Mouse (Mus musculus) heart, embryonic 14.5 days (tissue): ENCODE results near the gene Cwc27. TPM values are rescaled to one million over a fixed set of nuclear protein-coding genes. Genes with fewer than 3 reads are reported as not detected.

Experiments used
- ATAC-seq: fragments of 200-750 bp; cut with Nextera tagmentation; 2 replicates; pipeline ENCODE4 v1.8.0; 2017; ENCODE audit warnings: low read depth, moderate TSS enrichment; ENCODE audit not compliant: insufficient number of reproducible peaks, insufficient read depth, low FRiP score
- H3K27ac ChIP-seq, 2 experiments: fragments of 200-500 bp in 1 of 2; fragments of 300-500 bp in 1 of 2; sonication (generic) in 1 of 2; replicated peaks in 1 of 2; 2 replicates each; pipeline ENCODE4 v1.5.1; 2012 to 2014; ENCODE audit warnings: low read depth in 2 of 2, low read length in 2 of 2, control low read depth in 1 of 2, mild to moderate bottlenecking in 1 of 2, mixed read lengths in 1 of 2; ENCODE audit not compliant: control insufficient read depth in 1 of 2, insufficient read depth in 1 of 2
- H3K27me3 ChIP-seq: fragments of 300-500 bp; sonication (generic); 2 replicates; pipeline ENCODE4 v1.6.1; 2014; ENCODE audit warnings: mild to moderate bottlenecking, low read length, control low read depth; ENCODE audit not compliant: control insufficient read depth, insufficient read depth
- H3K36me3 ChIP-seq: fragments of 300-500 bp; sonication (generic); 2 replicates; pipeline ENCODE4 v1.6.1; 2014; ENCODE audit warnings: mild to moderate bottlenecking, control low read depth, low read length, mixed read lengths; ENCODE audit not compliant: control insufficient read depth, insufficient read depth
- H3K4me1 ChIP-seq, 2 experiments: fragments of 200-500 bp in 1 of 2; fragments of 300-500 bp in 1 of 2; sonication (generic) in 1 of 2; 2 replicates each; pipeline ENCODE4 v1.6.1; 2012 to 2014; ENCODE audit warnings: low read length in 2 of 2, control low read depth in 1 of 2, mixed read lengths in 1 of 2; ENCODE audit not compliant: control insufficient read depth in 2 of 2, insufficient read depth in 2 of 2
- H3K4me2 ChIP-seq: fragments of 300-500 bp; sonication (generic); 2 replicates; pipeline ENCODE4 v1.6.1; 2014; ENCODE audit warnings: mild to moderate bottlenecking, low read length
- H3K4me3 ChIP-seq, 2 experiments: fragments of 200-500 bp in 1 of 2; fragments of 300-500 bp in 1 of 2; sonication (generic) in 1 of 2; 2 replicates each; pipeline ENCODE4 v1.5.1; 2012 to 2014; ENCODE audit warnings: low read length in 2 of 2, mild to moderate bottlenecking in 2 of 2, control low read depth in 1 of 2, low read depth in 1 of 2, moderate library complexity in 1 of 2; ENCODE audit not compliant: control insufficient read depth in 1 of 2, insufficient read depth in 1 of 2
- H3K9ac ChIP-seq: fragments of 300-500 bp; sonication (generic); 2 replicates; pipeline ENCODE4 v1.6.1; 2014; ENCODE audit warnings: mild to moderate bottlenecking, low read length
- H3K9me3 ChIP-seq: fragments of 300-500 bp; sonication (generic); 2 replicates; pipeline ENCODE4 v1.6.1; 2016; ENCODE audit warnings: low read length, control low read depth; ENCODE audit not compliant: control insufficient read depth
- WGBS: fragments of 180-500 bp; shearing (Covaris S2); extraction: QIAGEN DNeasy Blood & Tissue Kit; methylation state at CpG from one replicate; pipeline ENCODE4 v1.1.7; 2014; 5-methylcytosine and 5-hydroxymethylcytosine counted together
- polyA plus RNA-seq: library from polyadenylated mRNA; unstranded; fragments of >200 nt; fragmentation: Nextera tagmentation; extraction: Ambion mirVana; gene quantifications from 2 replicates; pipeline ENCODE4 v1.2.1, GENCODE M21; 2014

Cwc27 gene
- polyA plus RNA-seq, 1 experiment from 2014 or later: 22.6 TPM

DNA sequence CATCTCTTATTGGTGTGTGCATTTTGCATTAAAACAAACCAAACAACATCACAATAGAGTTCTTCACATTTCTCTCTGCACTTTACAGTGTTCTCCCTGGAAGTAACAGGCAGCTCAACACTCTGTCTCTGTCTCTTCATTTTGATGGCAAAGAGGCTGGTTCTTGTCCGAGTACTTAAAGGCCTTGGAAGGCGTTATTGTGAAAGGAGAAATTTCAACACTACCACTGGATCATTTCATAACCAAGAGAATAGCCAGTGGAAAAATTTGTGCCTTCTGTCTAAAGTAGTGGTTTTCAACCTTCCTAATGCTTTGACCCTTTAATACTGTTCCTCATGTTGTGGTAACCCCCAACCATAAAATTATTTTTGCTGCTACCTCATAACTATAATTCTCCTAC lies 211.8 kb downstream of the Cwc27 start:
- Histone ChIP-seq H3K27ac (no peak overlapping the region), H3K9ac (no peak overlapping the region), H3K4me1 (peaks cover 0 to 5% of the 10 kb centered on the region in 2 experiments; a peak in 2 of 4 replicates), H3K4me3 (no peak overlapping the region), H3K36me3 (no peaks in the 10 kb centered on the region), H3K4me2 (no peak overlapping the region), H3K27me3 (no peaks in the 10 kb centered on the region), H3K9me3 (no peaks in the 10 kb centered on the region)
- 69% methylated on average over 2 of the region's 2 CpGs for WGBS
- no peak for ATAC-seq

DNA sequence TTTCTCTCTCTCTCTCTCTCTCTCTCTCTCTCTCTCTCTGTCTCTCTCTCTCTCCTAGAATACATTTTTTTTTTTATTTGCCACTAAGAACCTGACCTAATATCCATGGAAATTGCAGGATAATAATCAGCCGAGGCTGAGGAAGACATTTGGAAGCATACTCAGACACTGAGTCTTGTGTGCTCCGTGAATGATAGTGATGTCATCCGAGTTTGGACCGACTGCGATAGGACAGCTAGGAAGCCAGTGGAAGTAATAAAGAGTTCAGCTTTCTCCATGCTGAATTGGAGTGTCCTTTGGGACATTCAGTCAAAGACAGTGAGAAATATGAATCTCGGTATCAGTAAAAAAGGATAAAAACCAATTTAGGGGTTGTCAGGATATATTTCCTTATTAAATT lies 214.7 kb downstream of the Cwc27 start:
- ATAC-seq: no peak
- 79% methylated on average over 6 of the region's 6 CpGs for WGBS
- peaks cover 0 to 5% of the 10 kb centered on the region in 2 experiments; a peak in 2 of 4 replicates for H3K4me1 ChIP-seq

DNA sequence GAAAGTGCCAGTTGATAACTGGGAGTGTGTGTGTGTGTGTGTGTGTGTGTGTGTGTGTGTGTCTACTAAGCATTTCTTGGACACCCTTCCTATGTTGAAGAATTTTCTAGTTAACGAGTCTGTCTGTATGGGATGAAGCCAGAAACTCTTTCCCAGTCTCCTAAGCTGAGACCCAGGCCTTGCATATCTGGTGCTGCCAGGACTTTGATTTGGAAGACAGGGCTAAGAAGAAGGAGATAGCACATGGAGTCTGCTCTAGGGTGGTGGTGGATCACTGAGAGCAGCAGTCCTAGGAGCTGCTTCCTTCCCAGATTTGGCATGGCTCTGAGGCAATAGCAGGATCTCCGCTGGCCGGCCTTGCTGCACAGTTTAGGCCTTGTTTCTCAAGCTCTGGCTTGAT lies 215.2 kb downstream of the Cwc27 start:
- WGBS: 78% methylated on average over 3 of the region's 3 CpGs
- H3K9ac ChIP-seq: no peak overlapping the region
- H3K27me3 ChIP-seq: no peaks in the 10 kb centered on the region

More for the DNA sequence above, 214.7 kb downstream of the Cwc27 start:
- H3K36me3 ChIP-seq: no peaks in the 10 kb centered on the region
- H3K9me3 ChIP-seq: no peaks in the 10 kb centered on the region
- H3K27me3 ChIP-seq: no peaks in the 10 kb centered on the region
- H3K4me2 ChIP-seq: no peak overlapping the region
- no peak overlapping the region for H3K9ac ChIP-seq
- H3K4me3 ChIP-seq: no peak overlapping the region
- no peak overlapping the region for H3K27ac ChIP-seq

DNA sequence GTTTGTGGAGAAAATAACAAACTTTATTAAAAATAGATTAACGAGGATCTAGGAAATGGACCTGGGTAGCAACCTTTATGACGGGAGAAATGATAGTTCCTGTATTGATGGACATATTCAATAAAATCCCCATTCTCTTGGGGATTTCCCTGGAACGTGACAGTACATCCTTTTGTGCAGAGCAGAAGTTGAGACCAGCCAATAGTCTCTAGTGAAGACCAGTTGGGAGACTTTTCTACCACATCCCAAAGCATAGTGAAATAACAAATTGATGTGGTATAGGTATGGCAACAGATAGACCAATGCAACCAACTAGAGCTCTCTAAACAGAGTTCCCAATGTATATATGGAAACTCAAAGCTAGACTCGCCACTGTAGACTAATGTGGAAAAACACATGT lies 220.7 kb downstream of the Cwc27 start:
- WGBS: 84% methylated on average over 4 of the region's 4 CpGs
- H3K27me3 ChIP-seq: no peaks in the 10 kb centered on the region
- no peak overlapping the region for H3K27ac ChIP-seq
- ATAC-seq: no peak
- H3K9ac ChIP-seq: no peak overlapping the region
- no peak overlapping the region for H3K4me2 ChIP-seq
- H3K4me1 ChIP-seq: no peaks in the 10 kb centered on the region
- H3K36me3 ChIP-seq: no peaks in the 10 kb centered on the region
- H3K4me3 ChIP-seq: no peak overlapping the region
- no peaks in the 10 kb centered on the region for H3K9me3 ChIP-seq

More for the DNA sequence above, 215.2 kb downstream of the Cwc27 start:
- H3K4me2 ChIP-seq: no peak overlapping the region
- H3K36me3 ChIP-seq: no peaks in the 10 kb centered on the region
- no peak overlapping the region for H3K27ac ChIP-seq
- H3K9me3 ChIP-seq: no peaks in the 10 kb centered on the region
- no peak overlapping the region for H3K4me3 ChIP-seq
- no peak; the same call in 1 of the 2 replicates for ATAC-seq
- peaks cover 0 to 5% of the 10 kb centered on the region in 2 experiments; a peak in 2 of 4 replicates for H3K4me1 ChIP-seq

DNA sequence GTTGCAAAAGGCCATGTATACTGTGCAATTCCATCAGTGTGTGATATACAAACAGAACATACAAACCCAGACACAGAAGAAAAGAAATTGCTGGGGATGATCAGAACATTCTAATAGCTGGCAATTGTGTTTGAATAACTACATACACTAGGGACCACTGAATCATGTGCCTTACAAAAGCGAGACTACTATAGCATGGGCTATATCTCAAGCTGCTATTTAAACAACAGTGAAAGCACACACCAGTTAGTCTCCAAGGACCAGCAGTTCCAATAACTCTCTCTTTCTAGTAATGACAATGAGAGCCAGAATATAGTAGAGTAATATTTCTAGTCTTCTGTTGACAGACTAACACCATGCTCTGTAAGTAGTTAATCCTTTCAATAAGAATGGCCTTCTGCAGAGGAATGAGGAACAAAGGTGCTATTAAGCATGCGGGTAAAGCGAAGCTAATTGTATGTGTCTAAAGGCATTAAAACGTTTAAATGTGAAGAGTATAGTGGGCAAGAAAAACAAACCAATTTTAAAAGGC lies 222.1 kb downstream of the Cwc27 start:
- ATAC-seq: no peak
- Histone ChIP-seq H3K36me3 (no peaks in the 10 kb centered on the region), H3K9ac (no peak overlapping the region), H3K4me2 (no peak overlapping the region), H3K27me3 (no peaks in the 10 kb centered on the region), H3K4me1 (0 out of 4 replicates have a peak, but pooled peaks cover 0 to 3% of the 10 kb centered on the region in 2 experiments), H3K27ac (no peak overlapping the region), H3K4me3 (no peak overlapping the region), H3K9me3 (no peaks in the 10 kb centered on the region)
- 83% methylated on average over 4 of the region's 4 CpGs for WGBS

DNA sequence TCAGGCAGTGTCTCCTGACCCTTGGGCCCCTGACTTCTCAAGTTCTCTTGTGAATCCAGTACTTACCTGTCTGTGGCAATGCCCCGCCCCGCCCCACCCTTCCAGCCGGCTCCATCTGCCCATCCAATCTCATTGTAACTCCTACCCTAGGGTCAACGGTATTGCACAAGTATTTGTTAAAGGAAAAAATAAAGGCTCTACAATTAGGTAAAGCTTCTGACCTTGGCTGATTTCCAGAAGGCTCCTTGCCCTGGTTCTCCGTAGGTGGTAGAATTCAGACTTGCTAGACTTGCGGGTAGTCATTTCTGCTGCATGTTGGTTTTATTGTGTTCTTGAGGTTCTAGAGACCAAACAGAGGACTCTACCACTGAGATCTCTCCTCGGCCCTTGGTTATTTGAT lies 226.0 kb downstream of the Cwc27 start:
- no peaks in the 10 kb centered on the region for H3K27me3 ChIP-seq
- WGBS: 89% methylated on average over 7 of the region's 7 CpGs
- ATAC-seq: no peak
- H3K4me1 ChIP-seq: 0 out of 4 replicates have a peak, but pooled peaks cover 0 to 3% of the 10 kb centered on the region in 2 experiments
- H3K4me2 ChIP-seq: no peak overlapping the region
- no peak overlapping the region for H3K4me3 ChIP-seq
- H3K36me3 ChIP-seq: no peaks in the 10 kb centered on the region
- no peak overlapping the region for H3K9ac ChIP-seq
- H3K27ac ChIP-seq: no peak overlapping the region
- no peaks in the 10 kb centered on the region for H3K9me3 ChIP-seq

DNA sequence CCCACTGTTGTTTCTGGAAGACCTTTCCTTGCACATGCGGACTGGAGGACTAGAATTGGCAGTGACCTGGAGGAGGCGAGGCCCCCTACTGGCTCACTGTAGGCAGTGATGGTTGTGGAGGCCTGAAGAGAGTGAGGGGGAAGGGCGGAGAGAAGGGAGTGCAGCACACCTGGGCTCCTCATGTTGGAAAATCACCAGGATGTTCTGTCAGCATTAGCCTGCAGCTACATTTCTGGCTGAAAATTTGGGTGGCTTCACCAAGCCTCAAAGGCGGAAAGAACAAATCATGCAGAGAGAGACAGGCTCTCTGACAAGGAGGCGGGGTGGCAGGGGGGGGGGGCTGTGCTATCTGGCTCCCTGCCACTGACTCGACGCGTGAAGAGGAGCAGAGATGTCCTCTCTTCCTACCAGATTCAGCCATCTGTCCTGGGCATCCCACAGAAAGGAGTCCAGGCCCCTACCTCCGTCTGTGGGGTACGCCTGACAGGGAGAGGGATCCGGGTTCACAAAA lies 226.8 kb downstream of the Cwc27 start:
- Histone ChIP-seq H3K4me1 (0 out of 4 replicates have a peak, but pooled peaks cover 0 to 3% of the 10 kb centered on the region in 2 experiments), H3K9ac (no peak overlapping the region), H3K27ac (no peak overlapping the region), H3K36me3 (no peaks in the 10 kb centered on the region), H3K4me3 (no peak overlapping the region), H3K4me2 (no peak overlapping the region), H3K9me3 (no peaks in the 10 kb centered on the region), H3K27me3 (no peaks in the 10 kb centered on the region)
- 39% methylated on average over 11 of the region's 11 CpGs for WGBS
- ATAC-seq: no peak

DNA sequence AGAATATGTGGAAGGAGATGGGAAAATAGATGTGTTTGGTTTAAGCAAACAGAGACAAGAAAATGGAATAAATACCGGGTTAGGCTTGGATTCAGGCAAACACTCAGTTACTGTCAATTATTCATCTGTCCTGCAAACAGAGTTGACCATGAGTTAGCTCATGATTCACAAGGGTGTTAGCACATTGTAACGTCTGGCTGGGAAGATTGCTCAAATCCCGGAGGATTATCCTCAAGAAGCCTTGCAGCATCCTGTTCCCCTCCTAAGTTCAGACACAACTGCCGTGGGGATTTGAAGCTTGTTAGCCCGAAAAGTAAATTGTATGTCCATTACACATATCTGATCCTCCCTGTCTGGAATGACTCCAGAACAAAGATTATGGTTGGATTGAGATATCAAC lies 228.6 kb downstream of the Cwc27 start:
- Histone ChIP-seq H3K4me2 (no peak overlapping the region), H3K27ac (no peak overlapping the region), H3K36me3 (no peaks in the 10 kb centered on the region), H3K4me3 (no peak overlapping the region), H3K4me1 (0 out of 4 replicates have a peak, but pooled peaks cover 0 to 3% of the 10 kb centered on the region in 2 experiments), H3K9ac (no peak overlapping the region), H3K9me3 (no peaks in the 10 kb centered on the region), H3K27me3 (no peaks in the 10 kb centered on the region)
- ATAC-seq: no peak
- WGBS: 67% methylated on average over 5 of the region's 5 CpGs
